Mouse (Mus musculus): ENCODE results near the gene Hpn.
A peak's percentile ranks its signal among the peaks of the same experiment; 100 is the strongest.

The Hpn gene

DNA sequence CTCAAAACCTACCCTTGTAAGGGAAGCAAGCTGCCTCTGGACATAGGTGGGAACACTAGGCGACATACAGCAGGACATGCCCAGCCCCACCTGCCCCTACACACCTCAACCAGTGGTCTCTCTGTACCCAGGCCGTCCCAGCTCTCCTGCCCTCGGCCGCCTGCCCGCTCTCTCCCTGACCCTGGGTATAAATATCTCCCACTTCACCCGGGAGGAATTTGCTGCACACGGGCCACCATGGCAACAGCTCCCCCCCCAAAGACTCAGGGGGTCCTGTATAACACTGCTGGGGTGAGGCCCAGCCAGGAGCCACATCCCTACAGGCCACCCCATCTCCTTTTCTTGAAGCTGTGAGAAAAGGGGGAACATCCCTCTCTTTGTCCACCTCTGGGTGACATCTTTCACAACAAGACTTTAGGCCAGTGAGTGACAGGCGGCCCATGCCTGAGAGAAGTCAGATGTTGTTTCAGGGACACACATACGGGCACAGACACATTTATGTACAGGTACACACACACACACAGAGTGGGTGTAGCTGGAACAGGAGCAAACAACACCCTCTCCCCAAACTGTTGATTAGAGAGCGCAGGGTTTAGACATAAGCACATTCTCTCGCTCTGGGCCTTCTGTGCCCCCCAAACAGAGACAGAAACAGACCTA is 60.3 kb downstream of the Hpn start:
- DNase-seq (ENCODE audit: low read depth, low spot score), result no peak

DNA sequence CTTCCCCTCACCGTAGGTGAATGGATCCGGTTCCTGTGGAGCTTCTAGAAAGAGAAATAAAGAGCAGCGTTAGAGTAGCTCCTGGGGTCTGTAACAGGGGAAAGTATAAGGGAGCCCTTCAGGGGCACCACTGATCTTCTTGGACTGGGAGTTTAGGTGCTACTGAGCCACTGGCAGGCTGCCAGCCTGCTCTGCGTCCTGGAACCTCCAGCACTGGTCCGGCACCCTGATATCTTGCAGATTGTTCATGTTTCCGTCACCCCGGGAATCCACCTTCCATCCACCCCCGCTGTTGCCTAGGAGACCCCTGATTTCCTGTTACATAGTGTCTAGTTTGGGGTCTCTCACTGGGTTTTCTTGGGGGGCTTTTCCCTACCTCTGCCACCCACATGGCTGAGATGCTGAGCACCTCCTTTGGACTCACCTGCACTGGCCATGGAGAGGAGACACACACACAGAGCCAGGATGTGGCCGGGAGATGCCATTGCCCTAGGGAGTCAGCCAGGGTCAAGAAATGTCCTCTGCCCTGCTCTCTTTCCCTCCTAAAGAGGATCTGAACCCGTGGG is 61.1 kb downstream of the Hpn start:
- DNase-seq (ENCODE audit: low read depth, low spot score), result no peak

DNA sequence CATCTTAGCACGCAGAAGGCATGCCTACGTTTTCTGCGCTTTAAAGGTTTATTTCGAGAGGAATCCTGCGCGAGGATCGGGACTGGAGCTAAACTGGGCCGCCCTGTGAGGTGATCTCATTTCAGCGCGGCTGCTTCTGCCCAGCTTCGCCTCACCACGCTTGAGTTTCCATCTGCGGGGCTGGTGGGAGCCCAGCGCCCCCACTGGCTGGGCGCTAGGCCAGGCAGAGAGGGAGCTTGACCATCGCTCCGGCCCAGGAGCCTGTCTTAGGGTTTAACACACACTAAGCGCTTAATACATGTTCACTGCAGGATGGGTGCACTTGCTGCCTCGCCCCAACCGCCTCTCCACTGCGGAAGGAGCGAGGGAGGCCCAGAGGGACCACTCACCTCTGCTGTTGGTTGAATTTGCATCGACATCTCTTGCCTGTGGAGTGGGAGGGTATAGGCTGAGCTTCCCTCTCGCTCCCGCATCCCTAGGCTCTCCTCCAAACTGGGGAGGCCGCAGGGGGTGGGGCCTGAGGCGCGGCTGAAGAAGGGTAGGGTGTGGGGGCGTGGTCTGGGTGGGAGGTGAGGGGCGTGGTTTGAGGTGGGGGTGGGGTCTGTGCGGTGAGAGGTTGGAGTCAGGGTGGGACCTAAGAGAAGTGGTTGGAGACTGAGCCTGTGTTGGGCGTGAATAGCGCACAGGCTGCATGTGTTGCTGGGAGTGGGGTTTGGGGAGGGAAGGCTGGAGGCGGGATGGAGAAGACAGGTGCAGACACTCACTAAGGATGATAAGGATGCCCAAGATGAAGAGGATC is 62.3 kb downstream of the Hpn start:
- peak; percentile 62 for DNase-seq (ENCODE audit: low read depth, low spot score)

DNA sequence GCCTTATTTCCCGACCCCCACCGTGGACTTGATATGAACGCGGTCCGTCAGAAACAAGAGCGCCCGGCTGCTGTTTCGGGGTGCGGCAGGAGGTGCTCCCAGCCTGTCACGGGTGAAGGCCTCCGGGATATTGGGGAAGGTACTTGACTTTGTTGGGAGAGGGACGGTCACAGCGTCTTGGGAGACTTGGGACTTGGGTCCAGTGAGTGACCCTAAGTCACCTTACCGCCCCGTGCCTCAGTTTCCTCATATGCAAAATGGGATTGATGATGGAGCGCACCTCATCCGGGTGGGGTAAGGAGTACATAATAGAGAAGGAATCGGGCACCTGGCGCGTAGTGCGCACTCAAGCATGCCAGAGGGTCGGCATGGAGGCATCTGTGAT is 62.8 kb downstream of the Hpn start:
- DNase-seq (ENCODE audit: low read depth, low spot score), result peak; percentile 16

DNA sequence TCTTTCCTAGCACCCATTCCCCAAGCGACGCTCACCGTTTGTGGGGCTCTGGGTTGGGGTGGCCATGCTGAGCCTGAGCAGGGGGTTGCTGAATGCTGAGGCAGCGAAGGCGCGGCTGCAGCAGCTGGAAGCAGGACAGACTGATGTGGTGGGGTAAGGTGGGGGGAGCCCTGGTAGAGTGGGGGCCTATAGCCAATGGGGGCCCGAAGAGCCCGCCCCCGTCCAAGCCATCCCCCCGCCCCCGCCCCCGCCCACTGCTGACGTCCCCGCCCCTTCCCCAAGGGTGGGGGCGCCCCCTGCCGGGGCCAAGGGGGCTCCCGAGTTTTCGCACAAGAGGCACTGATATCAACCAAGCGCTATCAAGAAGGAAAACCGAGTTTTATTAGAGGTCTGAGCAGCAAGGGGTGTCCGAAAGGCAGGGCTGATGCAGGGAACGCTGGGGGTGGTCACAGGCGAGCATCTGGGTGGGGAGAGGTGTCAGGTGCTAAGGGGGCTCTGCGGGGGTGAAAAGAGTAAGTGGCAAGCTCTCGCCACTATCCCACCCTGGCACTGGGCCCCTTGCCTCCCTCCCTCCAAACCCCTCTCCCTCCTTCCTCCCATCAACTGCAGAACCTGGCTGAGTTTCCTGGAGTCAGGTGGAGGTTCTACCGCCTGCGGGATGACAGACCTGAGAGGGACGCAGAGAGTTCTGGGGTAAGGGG is 63.6 kb downstream of the Hpn start, which contains the start of gene Fxyd7:
Fxyd7 (minus strand) TSS at position 147 of the 701 bp plus-strand sequence.
- DNase-seq (ENCODE audit: low read depth, low spot score), result peak; percentile 54

DNA sequence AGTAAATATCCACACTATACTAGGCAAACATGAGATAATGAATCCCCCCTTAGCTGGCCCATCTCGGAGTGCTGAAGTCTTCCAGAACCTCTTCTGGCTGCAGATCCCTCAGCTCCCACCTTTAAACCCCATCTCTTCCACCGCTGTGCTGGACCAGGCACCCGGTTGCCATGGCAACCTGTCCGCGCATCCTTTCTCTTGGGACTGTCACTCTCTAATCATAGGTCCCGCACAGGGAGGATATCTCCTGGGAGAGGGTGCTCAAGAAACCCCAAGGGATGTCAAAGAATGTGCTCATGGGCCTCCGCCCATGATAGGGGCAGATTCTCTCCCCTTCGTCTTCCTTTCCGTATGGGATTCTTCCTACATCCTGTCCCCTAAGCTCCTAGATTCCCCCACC is 64.2 kb downstream of the Hpn start:
- peak; percentile 46 for DNase-seq (ENCODE audit: low read depth, low spot score)

DNA sequence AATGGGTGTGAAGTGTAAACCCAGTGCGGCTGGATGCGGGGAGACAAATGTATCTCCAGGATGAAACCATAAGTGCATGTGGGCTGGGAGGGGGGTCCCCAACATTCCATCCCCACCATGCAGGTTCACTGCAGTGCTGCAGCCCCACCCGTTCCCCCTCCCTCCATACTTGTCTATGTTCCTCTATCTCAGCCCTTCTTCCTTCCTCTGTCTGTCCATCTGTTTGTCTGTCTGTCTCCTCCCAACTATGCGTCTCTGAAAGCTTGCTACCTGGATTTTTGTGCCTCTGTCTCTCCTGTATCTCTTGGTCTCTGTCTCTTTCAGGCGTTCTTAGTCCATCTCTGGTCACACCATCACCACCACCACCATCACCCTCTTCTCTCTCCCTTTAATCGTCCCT is 64.6 kb downstream of the Hpn start:
- DNase-seq (ENCODE audit: low read depth, low spot score), result no peak

DNA sequence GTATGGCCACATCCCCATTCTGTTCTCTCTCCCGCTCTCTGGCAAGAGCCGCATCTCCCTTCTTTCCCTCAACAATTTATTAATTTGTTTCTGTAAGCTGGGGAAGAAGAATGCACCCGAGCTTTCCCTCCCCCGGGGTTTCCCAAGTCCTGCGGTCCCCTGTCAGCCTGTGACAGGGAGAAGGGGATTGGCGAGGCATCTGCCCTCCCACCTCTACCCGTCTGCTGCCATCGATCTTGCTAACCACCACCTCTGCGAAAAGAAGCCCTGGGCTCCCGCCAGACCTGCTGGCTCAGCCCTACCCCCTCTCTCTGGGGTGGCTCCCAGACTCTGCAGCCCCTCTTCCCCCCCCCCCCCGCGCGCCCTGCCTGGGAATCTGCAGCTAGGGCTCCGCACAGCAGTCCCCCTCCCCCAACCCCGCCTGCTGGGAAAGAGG is 65.2 kb downstream of the Hpn start:
- DNase-seq (ENCODE audit: low read depth, low spot score), result peak; percentile 41

DNA sequence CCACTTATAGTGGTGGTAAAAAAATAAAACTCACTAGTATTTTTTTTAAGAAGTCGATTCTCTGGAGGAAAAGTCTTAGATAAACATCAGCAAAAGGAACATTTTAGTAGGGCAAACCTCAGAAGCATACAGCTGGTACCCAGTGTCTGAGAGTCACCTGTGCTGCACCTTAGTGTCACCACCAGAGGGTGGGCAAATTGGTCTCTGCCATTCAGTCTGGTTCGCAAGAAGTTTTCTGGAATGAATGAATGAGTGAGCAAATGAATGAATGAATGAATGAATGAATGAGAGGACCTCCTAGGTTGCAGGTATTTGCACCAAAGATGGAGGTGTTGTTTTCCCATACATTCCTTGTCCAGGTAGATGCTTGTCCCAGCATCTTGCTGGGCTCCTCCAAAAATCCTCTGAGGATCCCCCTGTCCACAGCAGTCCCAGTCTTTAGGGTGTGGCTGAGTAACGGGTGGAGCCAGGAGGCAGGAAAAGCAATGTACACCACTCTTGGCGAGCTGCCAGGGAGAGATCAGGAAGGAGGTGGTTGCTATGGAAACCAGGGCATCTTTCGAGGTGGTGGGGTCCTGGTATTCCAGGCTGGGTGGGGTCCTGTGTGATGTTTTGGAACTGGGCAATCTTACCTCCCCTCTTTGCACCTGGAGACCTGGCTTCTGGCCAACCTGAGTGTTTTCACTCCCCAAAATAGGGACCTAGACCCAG is 65.8 kb downstream of the Hpn start:
- peak; percentile 58 for DNase-seq (ENCODE audit: low read depth, low spot score)

Measured in CD4-positive, CD25-positive, alpha-beta regulatory T cell, adult 2 months (primary cell).